Mouse (Mus musculus): ENCODE results near the gene H2-Ab1.
"Not testable (repeated sequence)": the region's sequence is repeated elsewhere in the genome, so short reads cannot be mapped to it uniquely, and the experiment has no call there.

The H2-Ab1 gene

DNA sequence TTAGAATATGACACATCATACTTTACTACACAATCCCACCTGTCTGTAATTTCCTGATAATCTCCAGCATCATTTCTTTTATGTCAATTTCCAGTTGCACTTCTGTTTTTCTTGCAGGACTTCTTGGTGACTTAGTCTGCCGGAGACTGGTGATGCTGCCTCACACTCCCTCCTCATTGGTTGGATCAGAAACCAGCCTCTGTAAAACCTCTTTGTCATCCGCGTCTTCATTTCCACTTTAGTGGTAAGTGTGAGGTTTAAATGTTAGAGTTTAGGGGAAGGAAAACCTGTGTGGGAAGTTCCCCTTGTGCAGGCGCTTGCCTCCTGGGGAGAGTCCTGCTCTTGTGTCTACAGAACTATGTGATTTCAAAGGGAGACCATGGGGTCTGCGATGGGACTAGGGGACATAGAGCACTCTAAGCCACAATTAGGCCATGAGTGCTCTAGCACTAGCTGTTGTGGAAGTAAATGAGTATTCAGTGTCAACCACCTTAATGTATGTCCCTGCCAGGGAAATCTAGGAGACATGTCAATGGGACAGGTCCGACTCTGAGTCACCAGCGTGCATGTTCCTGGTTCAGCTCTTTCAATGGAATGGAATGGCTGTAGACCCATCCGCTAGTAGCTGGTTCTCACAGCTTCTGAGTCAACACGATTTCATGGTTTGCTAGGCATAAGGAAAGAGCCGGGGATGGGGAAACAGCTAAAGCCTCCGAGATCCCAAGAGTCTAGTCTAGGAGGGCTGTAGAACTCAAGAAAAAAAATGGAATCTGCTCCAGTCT lies at the start of gene H2-Ab1:
TSS of gene H2-Ab1 (plus strand) at position 96 of the 782 bp plus-strand sequence.
- no peak for DNase-seq (ENCODE audit: extremely low read depth, low read depth, low spot score)

DNA sequence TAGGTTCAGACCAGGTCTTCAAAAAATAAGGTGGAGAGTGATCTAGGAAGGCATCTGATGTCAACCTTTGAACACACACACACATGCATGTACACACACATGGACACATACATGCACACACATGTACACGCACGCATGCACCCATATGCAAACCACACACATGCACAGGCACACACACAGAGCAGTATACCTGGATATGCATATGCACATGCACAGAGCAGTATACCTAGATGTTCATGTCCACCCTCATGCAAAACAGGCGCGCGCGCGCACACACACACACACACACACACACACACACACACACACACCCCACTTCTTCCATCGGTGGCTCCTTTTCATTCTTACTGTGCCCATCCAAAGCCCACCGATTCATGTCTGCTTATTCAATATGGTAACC lies 49.6 kb upstream of the H2-Ab1 start:
- DNase-seq (ENCODE audit: extremely low read depth, low read depth, low spot score): no peak

DNA sequence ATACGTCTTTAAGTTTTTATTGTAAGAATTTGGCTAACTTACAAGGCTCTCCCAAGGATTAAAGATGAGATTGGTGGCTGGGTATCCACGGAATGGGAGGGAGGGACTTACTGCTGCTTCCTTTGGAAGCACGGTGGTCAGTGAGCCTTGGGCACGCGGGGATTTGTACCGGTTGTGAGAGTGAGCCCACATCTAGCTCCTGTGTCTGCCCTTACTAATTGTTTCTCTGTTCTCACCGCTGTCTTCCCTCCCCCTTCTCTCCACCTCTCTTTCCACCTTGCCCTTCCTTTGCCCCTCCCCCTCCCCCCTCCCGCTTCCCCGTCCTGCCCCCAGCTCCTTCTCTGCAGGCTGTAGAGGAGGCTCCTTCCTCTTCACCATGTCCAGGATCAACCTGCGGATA lies 49.1 kb upstream of the H2-Ab1 start:
- no peak for DNase-seq (ENCODE audit: extremely low read depth, low read depth, low spot score)

DNA sequence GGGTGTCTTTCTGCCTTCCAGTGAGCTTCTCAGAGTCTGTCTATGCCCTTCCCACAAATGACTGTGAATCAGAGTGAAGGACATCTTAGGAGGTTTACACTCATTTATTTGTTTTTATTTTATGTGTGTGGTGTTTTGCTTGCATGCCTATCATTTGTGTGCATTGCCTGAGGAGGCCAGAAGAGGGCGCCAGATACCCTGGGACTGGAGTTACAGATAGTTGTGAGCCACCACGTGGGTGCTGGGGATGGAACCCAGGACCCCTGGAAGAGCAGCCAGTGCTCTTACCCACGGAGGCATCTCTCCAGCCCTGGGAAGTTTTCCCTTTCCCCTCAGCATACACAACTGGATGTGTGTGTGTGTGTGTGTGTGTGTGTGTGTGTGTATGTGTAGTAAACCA lies 47.8 kb upstream of the H2-Ab1 start:
- DNase-seq (ENCODE audit: extremely low read depth, low read depth, low spot score): no peak

DNA sequence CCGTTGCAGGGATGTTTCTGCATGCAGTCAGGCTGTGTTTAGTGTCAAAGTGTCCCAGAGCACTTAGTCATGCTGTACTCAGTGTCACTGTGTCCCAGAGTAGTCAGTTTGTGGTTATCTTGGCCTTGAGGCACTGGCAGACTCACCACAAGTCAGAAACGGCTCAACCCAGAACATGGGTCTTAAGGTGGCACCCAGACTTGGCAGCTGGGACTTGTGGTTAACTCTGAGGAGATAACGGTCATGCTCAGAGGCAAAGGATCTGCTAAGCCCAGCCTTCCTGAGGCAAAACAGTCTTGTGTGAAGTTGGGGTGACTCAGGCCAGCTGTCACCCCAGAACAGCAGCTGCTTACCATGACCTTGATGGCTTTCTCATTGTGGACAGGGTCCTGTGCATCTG lies 46.9 kb upstream of the H2-Ab1 start:
- no peak for DNase-seq (ENCODE audit: extremely low read depth, low read depth, low spot score)

DNA sequence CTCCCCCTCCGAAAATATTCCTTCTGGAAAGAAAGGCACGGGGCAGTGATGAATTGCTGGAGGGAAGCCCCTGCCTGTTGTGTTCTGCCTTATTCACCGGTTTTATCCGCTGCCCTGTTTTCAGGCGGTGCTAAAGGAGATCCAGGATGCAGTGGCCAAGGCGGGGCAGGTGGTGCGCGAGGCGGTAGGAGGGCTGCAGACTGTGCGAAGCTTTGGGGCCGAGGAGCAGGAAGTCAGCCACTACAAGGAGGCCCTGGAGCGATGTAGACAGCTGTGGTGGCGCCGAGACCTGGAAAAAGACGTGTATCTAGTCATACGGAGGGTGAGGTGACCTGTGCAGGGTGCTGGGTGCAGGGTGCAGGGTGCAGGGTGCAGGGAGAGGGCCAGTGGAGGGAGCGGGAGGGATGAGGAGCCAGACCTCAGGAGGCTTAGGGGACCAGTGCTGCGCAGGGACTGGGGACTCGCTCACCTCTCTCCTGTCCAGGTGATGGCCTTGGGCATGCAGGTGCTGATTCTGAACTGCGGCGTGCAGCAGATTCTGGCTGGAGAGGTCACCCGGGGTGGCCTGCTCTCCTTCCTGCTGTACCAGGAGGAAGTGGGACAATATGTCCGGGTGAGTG lies 45.6 kb upstream of the H2-Ab1 start:
- DNase-seq (ENCODE audit: extremely low read depth, low read depth, low spot score): no peak

DNA sequence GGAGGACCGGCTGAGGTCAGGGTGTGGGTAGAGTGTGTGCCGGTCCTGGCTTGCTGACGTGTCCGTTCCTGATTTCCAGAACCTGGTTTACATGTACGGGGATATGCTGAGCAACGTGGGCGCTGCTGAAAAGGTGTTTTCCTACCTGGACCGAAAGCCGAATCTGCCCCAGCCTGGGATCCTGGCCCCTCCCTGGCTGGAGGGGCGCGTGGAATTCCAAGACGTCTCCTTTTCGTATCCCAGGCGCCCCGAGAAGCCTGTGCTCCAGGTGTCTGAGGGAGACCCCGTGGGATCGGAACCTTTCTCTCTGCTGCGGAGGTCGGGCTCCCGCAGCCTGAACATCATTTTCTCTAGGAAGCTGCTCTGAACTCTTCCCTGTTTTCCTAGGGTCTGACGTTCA lies 43.6 kb upstream of the H2-Ab1 start:
- DNase-seq (ENCODE audit: extremely low read depth, low read depth, low spot score): no peak

DNA sequence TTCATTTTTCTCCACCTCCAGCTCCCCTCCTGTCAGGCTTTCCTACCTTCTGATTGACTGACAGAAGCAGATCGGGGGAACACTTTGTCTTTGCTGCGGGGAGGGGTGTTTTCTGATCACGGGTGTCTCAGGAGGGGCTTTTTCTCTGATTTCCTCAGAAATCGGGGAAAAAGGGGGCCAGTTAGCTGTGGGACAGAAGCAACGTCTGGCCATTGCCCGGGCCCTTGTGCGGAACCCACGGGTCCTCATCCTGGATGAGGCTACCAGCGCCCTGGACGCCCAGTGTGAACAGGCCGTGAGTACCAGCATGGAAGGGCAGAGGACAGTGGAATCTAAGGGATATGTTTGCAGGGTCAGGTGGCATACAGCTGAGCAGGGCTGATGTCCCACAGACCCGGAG lies 42.3 kb upstream of the H2-Ab1 start:
- no peak for DNase-seq (ENCODE audit: extremely low read depth, low read depth, low spot score)

DNA sequence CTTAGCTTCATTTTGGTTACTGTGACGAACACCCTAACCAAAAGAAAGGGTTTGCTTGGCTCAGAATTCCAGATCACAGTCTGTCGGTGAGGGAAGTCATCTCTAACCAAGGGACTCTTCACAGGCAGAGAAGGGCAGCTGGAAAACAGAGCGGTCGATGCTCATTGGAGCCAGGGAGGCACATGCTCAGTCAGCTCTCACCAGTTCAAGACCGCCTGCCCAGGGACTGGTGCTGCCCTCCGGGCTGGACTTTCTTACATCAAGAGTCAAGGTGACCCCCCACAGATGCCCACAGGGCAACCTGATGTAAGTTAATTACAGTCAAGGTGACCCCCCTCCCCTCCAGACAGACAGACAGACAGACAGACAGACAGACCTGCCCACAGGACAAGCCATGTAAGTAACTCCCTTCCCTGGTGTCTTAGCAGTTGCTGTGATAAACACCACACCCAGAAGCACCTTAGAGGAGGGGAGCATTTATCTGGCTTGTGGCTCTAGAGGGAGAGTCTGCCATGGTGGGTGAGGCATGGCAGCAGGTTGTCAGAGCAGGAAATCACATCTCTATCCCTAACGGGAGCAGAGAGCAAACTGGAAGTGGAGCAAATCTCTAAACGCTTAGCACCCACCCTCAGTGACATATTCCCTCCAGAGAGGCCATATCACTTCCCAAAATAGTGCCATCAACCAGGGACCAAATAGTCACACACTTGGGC lies 40.1 kb upstream of the H2-Ab1 start:
- DNase-seq (ENCODE audit: extremely low read depth, low read depth, low spot score): no peak

DNA sequence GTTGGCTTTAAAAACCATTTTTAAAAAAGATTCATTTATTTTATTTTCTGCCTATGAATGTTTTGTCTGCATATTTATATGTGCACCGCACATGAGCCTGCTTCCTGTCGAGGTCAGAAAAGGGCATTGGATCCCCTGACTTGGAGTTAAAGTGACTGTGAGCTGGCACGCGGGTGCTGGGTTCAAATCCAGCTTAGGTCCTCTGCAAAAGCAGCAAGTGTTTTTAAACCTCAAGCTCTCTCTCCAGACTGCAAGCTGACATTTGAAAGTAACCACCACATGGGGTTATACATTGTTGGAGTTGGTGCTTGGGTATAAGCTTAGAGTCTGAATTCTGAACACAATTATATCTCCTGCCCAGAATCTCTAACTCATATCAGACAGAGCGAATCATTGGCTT lies 39.5 kb upstream of the H2-Ab1 start:
- no peak for DNase-seq (ENCODE audit: extremely low read depth, low read depth, low spot score)

DNA sequence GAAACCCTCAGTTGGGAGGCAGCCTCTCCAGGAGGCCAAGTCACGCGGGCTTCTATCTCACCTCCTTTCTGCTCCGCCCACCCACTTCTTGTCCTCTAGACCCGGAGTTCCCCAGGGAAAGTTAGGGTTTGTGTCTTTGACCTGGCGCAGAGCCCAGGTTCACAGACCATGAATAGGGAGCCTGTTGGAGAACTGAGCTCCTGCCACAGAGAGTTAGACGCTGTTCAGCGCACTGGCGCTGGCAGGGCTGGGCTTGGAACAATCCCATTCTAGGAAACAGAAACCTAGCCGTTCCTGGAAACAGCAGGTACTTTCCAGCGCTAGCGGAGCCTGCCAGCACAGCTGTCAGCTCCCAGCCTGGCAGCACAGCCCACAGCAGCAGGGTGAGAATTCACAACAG lies 38.8 kb upstream of the H2-Ab1 start:
- DNase-seq (ENCODE audit: extremely low read depth, low read depth, low spot score): peak; percentile 39

DNA sequence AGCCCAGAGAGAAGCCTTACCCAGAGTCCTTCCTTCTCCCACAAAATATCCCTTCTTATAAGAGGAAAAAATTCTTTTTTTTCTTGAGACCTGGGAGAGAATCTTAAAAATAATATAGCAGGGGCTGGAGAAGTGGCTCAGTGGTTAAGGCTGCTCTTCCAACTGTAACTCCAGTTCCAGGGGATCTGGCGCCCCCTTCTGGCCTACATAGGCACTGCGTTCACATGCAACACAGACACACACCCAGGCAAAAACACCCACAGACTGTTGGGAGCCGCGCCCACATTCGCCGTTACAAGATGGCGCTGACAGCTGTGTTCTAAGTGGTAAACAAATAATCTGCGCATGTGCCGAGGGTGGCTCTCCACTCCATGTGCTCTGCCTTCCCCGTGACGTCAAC lies 38.4 kb upstream of the H2-Ab1 start:
- DNase-seq (ENCODE audit: extremely low read depth, low read depth, low spot score): not testable (repeated sequence)

DNA sequence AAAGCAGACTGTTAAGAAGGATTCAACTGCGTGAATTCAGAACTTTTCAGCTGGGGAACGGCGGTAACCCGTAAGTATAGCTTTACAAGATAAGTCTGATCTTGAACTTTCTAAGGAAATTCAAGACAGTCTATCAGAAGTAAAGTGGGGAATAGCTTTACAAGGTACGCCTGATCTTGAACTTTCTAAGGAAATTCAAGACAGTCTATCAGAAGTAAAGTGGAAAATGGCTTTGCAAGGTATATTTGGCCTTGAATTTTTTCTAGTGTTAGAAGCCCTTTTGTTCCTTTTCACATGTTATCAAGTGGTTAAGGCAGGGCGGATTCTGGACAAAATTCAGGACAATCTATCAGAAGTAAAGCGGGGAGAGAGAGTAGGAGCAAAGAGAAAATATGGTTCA lies 37.7 kb upstream of the H2-Ab1 start:
- not testable (repeated sequence) for DNase-seq (ENCODE audit: extremely low read depth, low read depth, low spot score)

DNA sequence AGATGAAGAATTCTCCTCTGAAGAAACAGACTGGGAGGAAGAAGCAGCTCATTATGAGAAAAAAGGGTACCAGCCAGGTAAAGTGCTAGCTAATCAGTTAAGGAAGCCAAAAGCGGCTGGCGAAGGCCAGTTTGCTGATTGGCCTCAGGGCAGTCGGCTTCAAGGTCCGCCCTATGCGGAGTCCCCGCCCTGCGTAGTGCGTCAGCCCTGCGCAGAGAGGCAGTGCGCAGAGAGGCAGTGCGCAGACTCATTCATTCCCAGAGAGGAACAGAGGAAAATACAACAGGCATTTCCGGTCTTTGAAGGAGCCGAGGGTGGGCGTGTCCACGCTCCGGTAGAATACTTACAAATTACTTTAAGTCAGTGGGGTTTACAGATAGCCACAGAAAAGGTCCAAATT lies 37.1 kb upstream of the H2-Ab1 start:
- DNase-seq (ENCODE audit: extremely low read depth, low read depth, low spot score): not testable (repeated sequence)

DNA sequence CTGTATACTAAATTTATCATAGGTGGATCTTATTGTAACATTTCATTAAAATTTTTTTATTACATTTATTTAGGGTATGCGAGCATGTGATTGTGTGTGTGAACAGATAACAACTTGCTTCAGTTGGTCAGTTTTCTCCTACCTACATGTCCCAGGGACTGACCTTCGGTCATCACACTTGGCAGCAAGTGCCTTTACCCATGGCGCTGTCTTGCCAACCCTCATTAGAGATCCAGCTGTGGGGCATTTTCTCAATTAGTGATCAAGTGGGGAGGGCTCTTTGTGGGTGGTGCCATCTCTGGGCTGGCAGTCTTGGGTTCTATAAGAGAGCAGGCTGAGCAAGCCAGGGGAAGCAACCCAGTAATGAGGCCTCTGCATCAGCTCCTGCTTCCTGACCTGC lies 32.7 kb upstream of the H2-Ab1 start:
- DNase-seq (ENCODE audit: extremely low read depth, low read depth, low spot score): no peak

DNA sequence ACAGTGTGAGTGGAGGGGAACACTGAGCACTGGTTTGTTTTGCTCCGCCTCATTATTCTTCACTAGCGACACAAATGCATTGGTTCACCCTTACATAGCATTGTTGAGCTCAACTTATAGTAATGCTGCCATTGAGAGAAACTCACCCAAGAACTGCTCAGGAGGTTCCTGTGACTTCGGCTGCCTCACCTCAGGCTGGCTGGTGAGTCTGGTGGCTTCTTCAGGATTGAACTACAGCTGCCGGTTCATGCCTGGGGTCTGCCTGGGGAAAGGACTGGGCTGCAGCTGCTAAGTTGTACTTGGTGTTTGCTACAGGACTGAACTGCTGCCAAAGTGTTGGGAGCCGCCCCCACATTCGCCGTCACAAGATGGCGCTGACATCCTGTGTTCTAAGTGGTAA lies 32.1 kb upstream of the H2-Ab1 start:
- DNase-seq (ENCODE audit: extremely low read depth, low read depth, low spot score): no peak

DNA sequence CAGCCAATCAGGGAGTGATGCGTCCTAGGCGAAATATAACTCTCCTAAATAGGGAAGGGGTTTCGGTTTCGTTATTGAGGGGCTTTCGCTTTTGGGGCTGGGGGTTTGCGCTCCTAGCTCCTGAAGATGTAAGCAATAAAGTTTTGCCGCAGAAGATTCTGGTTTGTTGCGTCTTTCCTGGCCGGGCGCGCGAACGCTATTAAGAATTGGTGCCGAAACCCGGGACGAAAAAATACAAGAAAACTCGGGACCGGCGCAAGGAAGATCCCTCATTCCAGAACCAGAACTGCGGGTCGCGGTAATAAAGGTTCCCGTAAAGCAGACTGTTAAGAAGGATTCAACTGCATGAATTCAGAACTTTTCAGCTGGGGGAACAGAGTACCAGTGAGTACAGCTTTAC lies 31.6 kb upstream of the H2-Ab1 start:
- DNase-seq (ENCODE audit: extremely low read depth, low read depth, low spot score): not testable (repeated sequence)

DNA sequence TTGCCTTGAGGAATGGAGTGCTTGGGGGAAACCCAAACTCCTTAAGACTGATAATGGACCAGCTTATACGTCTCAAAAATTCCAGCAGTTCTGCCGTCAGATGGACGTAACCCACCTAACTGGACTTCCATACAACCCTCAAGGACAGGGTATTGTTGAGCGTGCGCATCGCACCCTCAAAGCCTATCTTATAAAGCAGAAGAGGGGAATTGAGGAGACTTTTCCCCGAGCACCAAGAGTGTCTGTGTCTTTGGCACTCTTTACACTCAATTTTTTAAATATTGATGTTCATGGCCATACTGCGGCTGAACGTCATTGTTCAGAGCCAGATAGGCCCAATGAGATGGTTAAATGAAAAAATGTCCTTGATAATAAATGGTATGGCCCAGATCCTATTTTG lies 26.5 kb upstream of the H2-Ab1 start:
- not testable (repeated sequence) for DNase-seq (ENCODE audit: extremely low read depth, low read depth, low spot score)

DNA sequence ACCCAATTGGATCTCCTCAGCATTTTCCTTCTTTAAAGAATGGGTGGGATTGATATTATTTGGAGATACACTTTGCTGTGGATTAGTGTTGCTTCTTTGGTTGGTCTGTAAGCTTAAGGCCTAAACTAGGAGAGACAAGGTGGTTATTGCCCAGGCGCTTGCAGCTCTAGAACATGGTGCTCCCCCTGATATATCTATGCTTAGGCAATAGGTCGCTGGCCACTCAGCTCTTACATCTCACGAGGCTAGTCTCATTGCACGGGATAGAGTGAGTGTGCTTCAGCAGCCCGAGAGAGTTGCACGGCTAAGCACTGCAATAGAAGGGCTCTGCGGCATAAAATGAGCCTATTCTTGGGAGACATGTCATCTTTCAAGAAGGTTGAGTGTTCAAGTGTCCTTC lies 25.5 kb upstream of the H2-Ab1 start:
- DNase-seq (ENCODE audit: extremely low read depth, low read depth, low spot score): not testable (repeated sequence)

DNA sequence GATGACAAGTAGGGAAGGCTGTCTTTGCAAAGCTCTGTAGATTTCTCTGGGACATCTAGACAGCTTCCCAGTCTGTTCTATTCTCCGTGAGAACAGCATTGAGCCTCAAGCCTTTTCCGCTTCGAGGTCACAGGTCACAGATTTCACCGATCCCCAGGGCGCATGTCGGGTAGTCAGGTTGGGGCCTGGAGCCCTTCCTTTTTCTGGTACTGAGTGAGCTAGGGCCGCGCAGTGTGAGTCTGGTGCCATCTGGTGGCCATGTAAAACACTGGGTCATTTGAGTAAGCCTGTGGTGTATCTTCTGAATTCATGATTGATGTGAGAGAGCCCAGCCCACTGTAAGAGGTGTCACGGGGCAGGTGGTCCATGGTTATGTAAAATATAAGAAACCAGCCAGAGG lies 22.6 kb upstream of the H2-Ab1 start:
- no peak for DNase-seq (ENCODE audit: extremely low read depth, low read depth, low spot score)

DNA sequence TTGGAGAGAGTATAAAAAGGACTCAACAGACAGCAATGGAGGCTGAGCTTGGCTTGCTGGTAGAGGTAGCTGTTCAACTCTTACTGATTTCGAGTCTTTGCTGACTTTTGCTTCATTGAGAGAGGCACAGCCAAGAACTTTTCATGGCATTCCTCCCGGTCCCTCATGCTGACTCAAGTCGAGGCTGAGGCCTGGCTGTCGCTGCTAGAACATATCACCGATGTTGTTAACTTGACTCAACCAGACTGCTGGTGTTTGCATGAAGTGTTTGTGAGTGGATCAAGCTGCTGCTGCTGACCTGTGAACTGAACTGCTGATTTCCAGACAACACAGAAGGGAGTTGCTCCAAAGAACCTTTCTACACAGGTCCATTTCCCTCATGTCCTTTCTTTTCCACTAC lies 20.8 kb upstream of the H2-Ab1 start:
- no peak for DNase-seq (ENCODE audit: extremely low read depth, low read depth, low spot score)

DNA sequence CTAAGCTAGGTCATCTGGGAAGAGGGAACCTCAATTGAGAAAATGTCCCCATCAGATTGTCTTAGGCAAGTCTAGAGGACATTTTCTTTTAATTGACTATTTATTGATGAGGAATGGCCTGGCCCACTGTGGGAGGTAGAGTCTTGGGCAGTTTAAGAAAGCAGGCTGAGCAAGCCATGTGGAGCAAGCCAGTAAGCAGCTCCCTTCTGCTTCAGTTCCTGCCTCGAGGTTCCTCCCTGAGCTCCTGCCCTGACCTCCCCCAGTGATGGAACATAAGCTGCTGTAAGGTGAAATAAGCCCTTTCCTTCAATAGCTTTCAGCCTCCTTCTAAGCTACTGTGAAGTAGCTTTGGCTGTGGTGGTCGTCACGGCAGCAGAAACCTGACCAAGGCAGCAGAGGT lies 19.7 kb upstream of the H2-Ab1 start:
- no peak for DNase-seq (ENCODE audit: extremely low read depth, low read depth, low spot score)
